Mouse (Mus musculus) E14TG2a.4 (cell line): Measurements from ENCODE around the gene Scaf8.
"Not testable (repeated sequence)": the region's sequence is repeated elsewhere in the genome, so short reads cannot be mapped to it uniquely, and the experiment has no call there.

Experiments used
- H3K27me3 ChIP-seq: 2 replicates; pipeline ENCODE4 v1.6.1; 2014; ENCODE audit warnings: low read length, control low read depth; ENCODE audit not compliant: insufficient read depth
- H3K36me3 ChIP-seq: 2 replicates; pipeline ENCODE4 v1.6.1; 2014; ENCODE audit warnings: low read length, control low read depth; ENCODE audit not compliant: insufficient read depth
- H3K4me1 ChIP-seq: replicated peaks from 2 replicates; pipeline ENCODE4 v1.6.1; 2014; ENCODE audit warnings: low read depth, low read length, control low read depth
- H3K4me3 ChIP-seq: replicated peaks from 2 replicates; pipeline ENCODE4 v1.5.1; 2014; ENCODE audit warnings: mild to moderate bottlenecking, low read length
- H3K9me3 ChIP-seq: 2 replicates; pipeline ENCODE4 v1.6.1; 2014; ENCODE audit warnings: low read length, control low read depth
- CTCF ChIP-seq: conservative IDR thresholded peaks from 2 replicates; pipeline ENCODE4 v1.5.1; 2014; ENCODE audit warnings: low read length
- NANOG ChIP-seq: IDR thresholded peaks from 2 replicates; pipeline ENCODE4 v1.6.1; 2014; ENCODE audit warnings: borderline replicate concordance, low read length, mixed read lengths
- POU5F1 ChIP-seq: IDR thresholded peaks from 2 replicates; pipeline ENCODE4 v1.6.1; 2014; ENCODE audit warnings: low read length, borderline replicate concordance

Scaf8 gene

DNA sequence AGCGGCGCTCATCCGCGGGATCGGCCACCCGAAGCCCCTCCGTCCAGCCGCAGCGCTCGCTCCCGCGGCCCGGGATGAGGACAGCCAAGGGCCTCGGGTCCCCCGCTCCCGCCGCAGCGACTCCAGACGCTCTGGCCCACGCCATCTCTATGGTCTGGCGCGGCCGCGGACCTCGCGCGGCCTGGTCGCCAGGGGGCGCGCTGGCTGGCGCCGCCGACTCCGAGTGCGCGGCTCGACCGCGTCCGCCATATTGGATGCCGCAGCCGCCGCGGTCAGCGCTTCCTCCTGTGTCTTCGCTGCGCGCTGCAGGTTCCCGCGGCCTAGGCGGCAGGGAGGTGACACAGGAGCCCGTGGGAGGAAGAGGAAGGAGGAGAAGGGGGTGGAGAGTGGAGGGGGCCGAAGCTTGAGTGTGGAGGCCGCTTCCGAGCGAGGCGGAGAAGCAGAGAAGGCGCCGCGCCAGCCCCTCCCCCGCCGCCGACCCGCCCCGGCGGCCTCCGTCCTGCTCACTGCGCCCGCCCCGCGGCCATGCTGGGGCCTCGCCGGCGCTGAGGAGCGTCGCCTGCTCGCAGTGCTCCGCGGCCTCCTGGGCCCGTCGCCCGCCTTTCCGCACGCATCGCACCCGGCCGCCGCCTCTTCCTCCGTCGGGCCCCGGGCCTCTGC is at the start of gene Scaf8:
Gene Scaf8 (plus strand): TSS at position 253 of the 660 bp plus-strand sequence.
- H3K27me3 ChIP-seq = no peaks in the 10 kb centered on the region
- H3K4me3 ChIP-seq = peak within 1 kb of the TSS; percentile 92
- H3K36me3 ChIP-seq = peaks cover 21% of the 10 kb centered on the region
- H3K9me3 ChIP-seq = no peaks in the 10 kb centered on the region
- TF ChIP-seq POU5F1 (no peak), CTCF (no peak), NANOG (no peak)
- peaks cover 43% of the 10 kb centered on the region for H3K4me1 ChIP-seq

DNA sequence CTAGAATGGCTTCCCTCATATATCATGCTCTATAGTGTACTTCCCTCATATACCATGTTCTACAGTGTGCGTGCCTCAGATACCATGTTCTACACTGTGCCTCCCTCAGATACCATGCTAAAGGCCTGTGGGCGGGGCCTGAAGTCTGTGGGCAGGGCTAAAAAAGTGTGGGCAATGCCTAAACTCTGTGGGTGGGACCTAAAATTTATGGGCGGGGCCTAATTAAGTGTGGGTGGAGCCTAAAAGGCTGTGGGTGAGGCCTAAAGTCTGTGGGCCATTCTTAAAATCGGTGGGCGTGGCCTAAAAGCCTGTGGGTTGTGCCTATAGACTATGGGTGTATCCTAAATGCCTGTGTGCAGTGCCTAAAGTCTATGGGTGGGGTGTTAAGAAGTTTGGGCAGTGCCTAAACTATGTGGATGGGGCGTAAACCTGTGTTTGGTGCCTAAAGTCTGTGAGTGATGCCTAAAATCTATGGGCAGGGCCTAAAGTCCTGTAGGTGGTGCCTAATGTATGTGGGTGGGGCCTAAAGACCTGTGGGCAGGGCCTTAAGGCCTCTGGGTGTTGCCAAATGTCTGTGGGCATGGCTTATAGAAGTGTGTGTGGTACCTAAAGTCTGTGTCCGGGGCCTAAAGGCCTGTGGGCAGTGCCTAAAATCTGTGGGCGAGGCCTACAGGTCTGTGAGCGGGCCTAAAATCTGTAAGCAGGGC is 39.5 kb upstream of the Scaf8 start:
- Histone ChIP-seq H3K9me3 (peaks cover 58% of the 10 kb centered on the region), H3K4me3 (no peak overlapping the region), H3K4me1 (peaks cover 21% of the 10 kb centered on the region), H3K36me3 (peaks cover 57% of the 10 kb centered on the region), H3K27me3 (no peaks in the 10 kb centered on the region)
- no peak for TF ChIP-seq POU5F1
- no peak for TF ChIP-seq NANOG
- TF ChIP-seq CTCF = no peak

DNA sequence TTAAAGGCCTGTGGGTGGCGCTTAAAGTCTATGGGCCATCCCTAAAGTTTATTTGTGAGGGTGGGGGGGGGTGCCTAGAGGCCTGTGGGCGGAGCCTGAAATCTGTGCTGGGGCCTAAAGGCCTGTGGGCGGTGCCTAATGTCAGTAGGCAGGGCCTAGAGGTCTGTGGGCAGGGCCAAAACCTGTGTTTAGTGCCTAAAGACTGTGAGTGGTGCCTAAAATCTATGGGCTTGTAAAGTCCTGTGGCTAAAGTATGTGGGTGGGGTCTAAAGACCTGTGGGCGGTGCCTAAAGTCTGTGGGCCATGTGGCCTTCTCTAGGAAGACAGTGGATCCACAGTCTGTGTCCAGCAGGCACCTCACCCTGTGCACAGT is 38.9 kb upstream of the Scaf8 start:
- peaks cover 21% of the 10 kb centered on the region for H3K4me1 ChIP-seq
- TF ChIP-seq POU5F1 (no peak), NANOG (no peak), CTCF (no peak)
- H3K27me3 ChIP-seq = no peaks in the 10 kb centered on the region
- H3K4me3 ChIP-seq = 0 out of 2 replicates have a peak overlapping the region, but pooled peaks have one; percentile 10
- H3K9me3 ChIP-seq = peaks cover 52% of the 10 kb centered on the region
- H3K36me3 ChIP-seq = peaks cover 52% of the 10 kb centered on the region

DNA sequence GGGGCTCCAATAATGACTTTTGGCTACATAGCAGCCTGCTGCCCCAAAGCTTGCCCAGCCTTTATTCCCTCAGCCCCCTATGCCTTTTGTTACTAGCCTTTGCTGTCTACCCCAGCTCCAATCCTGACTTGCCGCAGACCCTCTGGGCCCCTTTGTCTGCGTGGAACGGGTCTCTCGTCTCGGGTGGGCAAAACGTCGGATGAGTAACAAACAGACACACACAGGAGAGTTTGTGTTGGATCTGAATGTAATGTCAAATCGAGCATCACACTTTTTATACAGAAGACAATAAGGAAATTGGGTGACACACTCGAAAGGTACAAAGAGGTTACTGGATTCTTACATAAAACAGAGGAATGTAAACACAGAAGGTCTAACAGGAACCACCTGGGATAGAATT is 36.8 kb upstream of the Scaf8 start:
- H3K9me3 ChIP-seq = peaks cover 31% of the 10 kb centered on the region
- peaks cover 31% of the 10 kb centered on the region for H3K36me3 ChIP-seq
- H3K4me1 ChIP-seq = peaks cover 28% of the 10 kb centered on the region
- H3K4me3 ChIP-seq, H3K27me3 ChIP-seq: not testable (repeated sequence)

DNA sequence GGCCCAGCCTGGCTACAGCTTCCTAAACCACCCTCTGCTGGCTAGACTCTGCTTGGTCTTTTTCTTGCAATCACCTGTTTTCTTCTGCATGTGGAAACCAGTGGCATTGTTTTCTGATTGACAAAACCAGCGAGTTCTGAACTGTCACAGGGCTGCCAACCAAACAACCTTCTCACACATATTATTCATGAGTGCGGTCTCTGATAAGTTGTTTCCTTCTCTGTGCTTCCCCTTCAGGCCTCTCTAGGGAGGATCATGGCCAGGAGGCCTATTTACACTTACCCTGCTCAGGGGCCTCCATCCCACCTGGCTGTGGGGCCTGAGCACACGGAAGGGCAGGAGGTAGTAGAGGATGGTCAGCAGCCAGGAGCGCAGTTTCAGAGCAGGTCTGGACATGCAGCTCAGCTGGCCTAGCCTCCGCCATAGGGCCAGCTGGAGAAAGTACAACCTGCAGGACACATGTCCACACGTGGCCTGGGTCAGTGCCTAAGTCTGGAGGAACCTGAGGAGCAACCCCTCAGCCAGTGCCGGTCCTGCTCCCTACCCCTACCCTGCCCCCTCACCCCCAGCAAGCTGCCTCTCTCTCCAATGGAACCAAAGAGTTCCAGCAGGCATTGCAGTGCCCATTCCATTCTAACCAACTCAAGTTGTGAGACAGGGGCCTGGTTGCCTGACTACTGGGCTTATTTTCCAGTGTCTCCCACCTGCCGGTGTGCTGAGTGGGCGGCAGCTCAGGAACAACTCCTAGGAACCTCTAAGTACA is 34.0 kb upstream of the Scaf8 start:
- not testable (repeated sequence) for H3K9me3 ChIP-seq, H3K27me3 ChIP-seq, H3K36me3 ChIP-seq, H3K4me3 ChIP-seq
- peaks cover 32% of the 10 kb centered on the region for H3K4me1 ChIP-seq

GRCm38 (mm10) chr17:3081512-3082100 is 33.2 kb upstream of the Scaf8 start:
- not testable (repeated sequence) for H3K36me3 ChIP-seq, H3K27me3 ChIP-seq, H3K4me3 ChIP-seq, H3K9me3 ChIP-seq
- H3K4me1 ChIP-seq = peaks cover 24% of the 10 kb centered on the region

DNA sequence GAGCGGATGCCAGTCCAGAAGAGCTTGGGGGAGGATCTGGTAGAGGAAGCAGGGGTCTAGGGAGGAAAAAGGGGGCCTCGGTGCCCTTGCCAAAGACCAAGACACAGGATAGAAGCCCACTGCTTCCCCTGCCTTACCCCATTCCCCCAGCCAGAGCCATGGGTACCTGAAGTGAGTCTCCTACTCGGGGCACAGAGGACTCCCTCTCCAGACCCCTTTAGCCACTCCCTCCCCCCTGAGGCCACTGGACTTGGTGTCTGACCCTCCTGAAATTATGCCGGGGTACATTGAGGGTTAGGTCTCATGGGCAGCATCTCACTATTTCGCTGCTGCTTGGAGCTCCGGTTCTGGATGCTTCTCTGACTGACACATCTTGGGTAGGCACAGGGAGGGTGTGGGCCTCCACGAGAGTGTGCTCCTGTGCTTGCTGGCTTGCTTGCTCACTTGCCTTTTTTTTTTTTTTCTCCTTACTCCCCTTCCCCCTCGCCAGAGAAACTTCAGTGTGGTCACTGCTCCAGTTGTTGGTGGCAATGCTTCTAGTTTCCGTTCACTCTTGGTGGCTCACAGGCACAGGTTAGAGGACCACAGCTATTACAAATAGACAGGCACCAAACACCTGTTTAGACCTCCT is 32.5 kb upstream of the Scaf8 start:
- H3K27me3 ChIP-seq, H3K9me3 ChIP-seq, H3K36me3 ChIP-seq: not testable (repeated sequence)
- peaks cover 19% of the 10 kb centered on the region for H3K4me1 ChIP-seq
- peak overlapping the region; percentile 37 for H3K4me3 ChIP-seq

DNA sequence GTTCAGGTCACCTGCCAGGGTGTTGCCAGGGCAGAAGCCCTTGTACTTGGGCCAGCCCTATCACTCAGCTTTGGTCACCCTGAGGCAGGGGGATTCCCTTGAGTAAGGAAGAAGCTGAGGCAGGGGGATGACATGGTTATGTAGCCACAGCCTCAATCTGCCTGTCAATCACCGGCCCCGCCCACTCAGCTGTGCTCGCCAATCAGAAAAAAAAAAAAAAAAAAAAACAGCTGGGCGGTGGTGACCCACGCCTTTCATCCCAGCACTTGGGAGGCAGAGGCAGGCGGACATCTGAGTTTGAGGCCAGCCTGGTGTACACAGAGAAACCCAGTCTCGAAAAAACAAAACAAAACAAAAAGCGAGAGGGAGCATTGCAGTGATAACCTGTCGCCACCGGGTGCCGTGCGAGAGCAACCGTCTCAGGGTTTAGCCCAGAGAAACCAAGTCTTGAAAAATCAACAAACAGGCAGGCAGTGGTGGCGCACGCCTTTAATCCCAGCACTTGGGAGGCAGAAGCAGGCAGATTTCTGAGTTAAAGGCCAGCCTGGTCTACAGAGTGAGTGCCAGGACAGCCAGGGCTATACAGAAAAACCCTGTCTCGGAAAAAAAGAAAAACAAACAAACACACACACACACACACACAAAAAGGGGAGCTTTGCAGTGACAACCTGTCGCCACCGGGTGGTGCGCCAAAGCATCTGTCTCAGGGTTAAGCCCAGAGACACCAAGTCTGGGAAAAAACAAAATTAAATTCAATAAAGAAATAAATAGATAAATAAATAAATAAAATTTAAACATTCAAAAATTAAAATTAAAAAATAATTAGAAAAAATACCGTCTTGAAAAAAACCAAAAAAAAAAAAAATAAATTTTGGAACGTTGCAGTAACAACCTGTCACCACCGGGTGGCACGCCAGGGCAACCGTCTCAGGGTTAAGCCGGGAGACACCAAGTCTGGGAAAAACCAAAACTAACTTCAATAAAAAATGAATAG is 31.7 kb upstream of the Scaf8 start:
- H3K36me3 ChIP-seq, H3K9me3 ChIP-seq, H3K27me3 ChIP-seq: not testable (repeated sequence)
- H3K4me1 ChIP-seq = peaks cover 16% of the 10 kb centered on the region
- peak overlapping the region; percentile 83 for H3K4me3 ChIP-seq
- TF ChIP-seq CTCF = peak; percentile 24; the same call in 1 of the 2 replicates
